Mouse (Mus musculus): ENCODE measurements around the gene Satb1. TPM values are rescaled to one million over a fixed set of nuclear protein-coding genes. Genes with fewer than 3 reads are reported as not detected.

Satb1 gene
- 17.9 and 19.7 TPM in 2 replicates for polyA plus RNA-seq (2016; fragmentation: Nextera tagmentation; extraction: Ambion mirVana)

DNA sequence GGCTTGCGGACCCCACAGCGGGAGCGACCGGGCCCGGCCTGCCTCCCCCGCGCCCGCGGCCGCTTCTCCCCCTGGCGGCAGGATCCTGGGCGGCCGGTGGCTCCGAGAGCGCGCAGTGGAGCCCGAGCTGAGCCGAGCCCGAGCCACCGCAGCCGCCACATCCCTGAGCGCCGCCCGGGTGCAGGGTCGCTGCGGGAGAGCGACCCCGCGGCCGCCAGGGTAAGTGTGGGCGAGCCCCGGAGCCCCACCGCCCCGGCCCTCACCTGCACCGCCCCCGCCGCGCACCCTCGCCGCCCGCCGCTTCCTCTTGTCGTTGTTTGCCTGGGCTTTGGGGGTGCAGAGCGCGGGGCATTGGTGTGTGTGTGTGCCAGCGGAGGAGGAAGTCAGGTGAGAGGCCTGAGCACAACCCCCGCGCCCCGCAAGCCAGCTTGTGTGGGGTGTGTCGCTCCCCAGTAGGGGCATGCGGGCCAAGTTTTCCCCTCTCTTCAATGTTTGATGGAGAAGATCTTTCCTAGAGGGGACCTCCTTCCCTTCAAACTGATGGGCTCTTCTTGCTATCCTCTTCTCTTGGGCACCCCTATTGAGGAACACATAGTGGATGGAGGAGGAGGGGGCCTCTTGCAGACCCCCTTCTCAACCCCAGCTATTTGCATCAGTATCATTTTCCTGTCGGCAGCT, at the start of gene Satb1:
TSS of gene Satb1 (minus strand) at position 391 of the 678 bp plus-strand sequence.
- peak within 1 kb of the TSS; percentile 74 for H3K4me3 ChIP-seq
- peak; percentile 63 for DNase-seq (ENCODE audit: extremely low spot score, low spot score)
- H3K27ac ChIP-seq = peak within 1 kb of the TSS; percentile 86
- H3K27me3 ChIP-seq (ENCODE audit: poor library complexity, severe bottlenecking) = peaks cover 79% of the 10 kb centered on the region
- WGBS = under 1% methylated on average over 52 of the region's 52 CpGs
- H3K36me3 ChIP-seq (replicated peaks) = no peaks in the 10 kb centered on the region
- H3K4me1 ChIP-seq = peaks cover 24% of the 10 kb centered on the region
- H3K9me3 ChIP-seq = no peaks in the 10 kb centered on the region

DNA sequence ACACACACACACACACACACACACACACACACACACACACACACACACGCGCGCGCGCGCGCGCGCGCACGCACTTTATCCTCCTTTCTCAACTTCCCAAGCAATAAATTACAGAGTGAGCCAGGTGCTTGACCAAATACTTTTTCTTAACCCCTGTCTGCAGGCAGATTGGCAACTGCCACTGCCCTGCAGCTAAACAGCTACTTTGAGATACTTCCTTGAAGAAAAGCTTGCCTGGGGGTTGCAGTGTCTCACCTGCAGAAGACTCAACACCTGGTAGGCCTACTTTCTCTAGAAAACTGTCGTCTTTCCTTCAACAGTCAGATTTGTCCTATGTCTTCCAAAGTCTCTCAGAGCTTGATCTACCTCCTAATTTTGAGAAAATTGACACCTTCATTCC, 49.5 kb upstream of the Satb1 start:
- Histone ChIP-seq H3K27ac (no peak overlapping the region), H3K36me3 (replicated peaks) (no peaks in the 10 kb centered on the region), H3K4me3 (no peak overlapping the region), H3K4me1 (peaks cover 10% of the 10 kb centered on the region), H3K9me3 (no peaks in the 10 kb centered on the region), H3K27me3 (ENCODE audit: poor library complexity, severe bottlenecking) (no peaks in the 10 kb centered on the region)
- 89% methylated on average over 12 of the region's 12 CpGs for WGBS
- no peak for DNase-seq (ENCODE audit: extremely low spot score, low spot score)

DNA sequence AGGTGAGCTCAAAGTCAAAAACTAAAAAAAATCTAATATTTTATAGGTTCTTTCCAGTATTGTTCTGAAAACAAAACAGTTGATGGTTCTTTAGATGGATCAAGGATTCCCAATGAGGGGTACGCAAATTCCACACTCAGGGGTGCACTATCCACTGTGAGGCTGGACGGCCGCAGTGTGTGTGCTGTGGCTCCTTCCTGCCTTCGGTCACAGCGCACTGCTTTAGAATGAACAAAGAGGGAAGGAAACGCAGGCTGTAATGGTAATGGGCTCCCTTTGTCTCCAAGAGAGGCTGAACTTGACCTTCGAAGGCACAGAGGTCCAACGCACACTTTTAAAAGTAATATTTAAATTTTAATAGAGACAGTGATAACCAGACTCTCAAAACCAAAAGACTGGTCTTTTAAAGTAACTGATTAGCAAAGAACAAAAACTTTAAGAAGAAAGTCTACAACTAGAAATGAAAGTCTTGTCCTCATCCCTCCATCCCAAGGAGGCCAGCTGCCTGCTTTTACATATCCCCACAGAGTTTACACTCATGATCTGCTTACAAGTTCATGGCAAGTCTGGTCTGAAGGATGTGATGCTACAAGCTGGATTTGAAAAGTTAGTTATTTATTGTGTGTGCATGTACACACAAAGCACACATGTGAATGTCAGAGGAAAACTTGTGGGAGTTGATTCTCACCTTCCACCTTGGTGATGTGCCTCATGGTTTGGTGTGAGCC, 48.0 kb upstream of the Satb1 start:
- Histone ChIP-seq H3K27ac (no peak overlapping the region), H3K27me3 (ENCODE audit: poor library complexity, severe bottlenecking) (no peaks in the 10 kb centered on the region), H3K36me3 (replicated peaks) (no peaks in the 10 kb centered on the region), H3K9me3 (no peaks in the 10 kb centered on the region), H3K4me3 (no peak overlapping the region), H3K4me1 (peaks cover 10% of the 10 kb centered on the region)
- DNase-seq (ENCODE audit: extremely low spot score, low spot score) = no peak
- WGBS = 75% methylated on average over 8 of the region's 8 CpGs

DNA sequence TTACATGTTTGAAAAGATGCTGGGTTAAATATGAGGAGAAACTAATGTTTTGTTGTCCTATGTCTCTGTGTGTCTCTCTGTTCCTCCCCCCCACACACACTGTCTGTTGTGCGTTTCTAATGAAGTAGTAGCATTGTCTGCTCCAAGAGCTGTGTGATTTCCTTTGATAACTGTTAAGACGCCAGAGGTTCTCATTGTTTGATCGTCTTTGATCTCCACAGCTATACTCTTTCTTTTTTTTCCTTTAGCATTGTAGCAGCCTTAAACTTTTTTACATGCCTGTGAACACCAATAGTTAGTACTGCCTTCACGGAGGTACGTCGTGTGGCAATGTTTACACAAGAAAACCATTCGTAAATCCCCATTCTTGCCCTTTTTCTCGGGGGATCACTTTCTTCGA, 47.1 kb upstream of the Satb1 start:
- Histone ChIP-seq H3K27me3 (ENCODE audit: poor library complexity, severe bottlenecking) (no peaks in the 10 kb centered on the region), H3K27ac (no peak overlapping the region), H3K36me3 (replicated peaks) (no peaks in the 10 kb centered on the region), H3K4me1 (peaks cover 10% of the 10 kb centered on the region), H3K9me3 (no peaks in the 10 kb centered on the region), H3K4me3 (no peak overlapping the region)
- 37% methylated on average over 9 of the region's 9 CpGs for WGBS
- DNase-seq (ENCODE audit: extremely low spot score, low spot score) = no peak

DNA sequence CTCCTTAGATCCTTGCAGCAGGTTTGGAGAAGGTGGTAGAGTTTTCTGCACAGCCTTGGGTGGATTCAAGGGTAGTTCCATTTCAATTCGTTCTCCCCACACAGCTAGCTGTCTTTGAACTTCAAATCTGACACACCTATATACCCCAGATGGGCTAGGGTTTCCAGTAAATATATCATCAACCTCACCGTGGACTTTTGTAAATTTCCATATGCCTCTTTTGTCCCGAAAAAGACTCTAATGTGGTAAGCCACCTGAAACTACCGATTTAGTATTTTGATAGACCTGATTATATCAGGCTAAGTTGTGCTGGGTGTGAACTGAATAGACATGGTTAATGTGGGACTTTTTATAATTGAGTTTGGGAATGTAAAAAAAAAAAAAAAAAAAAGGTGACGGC, 46.6 kb upstream of the Satb1 start:
- H3K36me3 ChIP-seq (replicated peaks) = no peaks in the 10 kb centered on the region
- no peak for DNase-seq (ENCODE audit: extremely low spot score, low spot score)
- peaks cover 10% of the 10 kb centered on the region for H3K4me1 ChIP-seq
- 93% methylated on average over 5 of the region's 5 CpGs for WGBS
- no peaks in the 10 kb centered on the region for H3K27me3 ChIP-seq (ENCODE audit: poor library complexity, severe bottlenecking)
- no peaks in the 10 kb centered on the region for H3K9me3 ChIP-seq
- no peak overlapping the region for H3K27ac ChIP-seq
- H3K4me3 ChIP-seq = no peak overlapping the region

DNA sequence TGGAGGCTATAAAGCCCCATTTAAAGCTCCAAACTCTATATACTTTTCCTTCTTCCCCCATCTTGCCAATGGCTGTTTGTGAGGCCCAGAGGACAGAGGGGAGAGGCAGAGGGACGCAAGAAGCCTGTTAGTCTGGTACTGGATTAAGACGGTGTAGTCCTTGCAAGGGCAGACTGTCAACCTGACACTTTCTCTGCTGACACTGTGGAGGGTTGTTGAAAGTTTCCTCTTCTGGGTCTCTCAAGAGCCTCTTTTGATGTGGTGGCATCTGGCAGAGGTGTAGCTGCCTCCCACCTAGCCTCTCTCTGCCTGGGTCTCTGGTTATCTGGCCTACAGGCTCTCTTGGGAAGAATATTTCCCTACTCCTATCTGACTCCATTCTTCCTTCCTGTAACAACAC, 46.1 kb upstream of the Satb1 start:
- Histone ChIP-seq H3K27ac (no peak overlapping the region), H3K4me3 (no peak overlapping the region), H3K27me3 (ENCODE audit: poor library complexity, severe bottlenecking) (no peaks in the 10 kb centered on the region), H3K36me3 (replicated peaks) (no peaks in the 10 kb centered on the region), H3K9me3 (no peaks in the 10 kb centered on the region), H3K4me1 (peaks cover 10% of the 10 kb centered on the region)
- WGBS = 98% methylated on average over 2 of the region's 2 CpGs
- no peak for DNase-seq (ENCODE audit: extremely low spot score, low spot score)

DNA sequence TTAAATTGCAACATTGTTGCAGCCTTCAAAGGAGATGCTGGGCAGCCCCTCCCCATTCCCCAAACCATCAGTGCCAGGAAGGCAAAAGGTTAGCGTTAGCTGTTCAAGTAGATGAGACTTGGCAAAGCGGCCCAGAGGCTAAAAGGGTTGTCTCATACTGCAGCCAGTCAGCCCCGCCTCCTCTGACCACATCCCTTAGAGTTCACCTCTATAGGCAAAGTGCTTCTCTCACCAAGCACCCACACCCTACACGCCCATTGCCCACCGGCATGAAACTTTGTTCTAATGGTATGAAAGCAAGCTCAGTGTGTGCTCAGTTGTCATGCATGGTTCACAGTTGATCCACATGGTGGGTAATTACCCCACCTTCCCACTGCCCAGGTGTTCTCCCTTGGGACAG, 43.4 kb upstream of the Satb1 start:
- Histone ChIP-seq H3K4me1 (peaks cover 10% of the 10 kb centered on the region), H3K36me3 (replicated peaks) (no peaks in the 10 kb centered on the region), H3K27me3 (ENCODE audit: poor library complexity, severe bottlenecking) (no peaks in the 10 kb centered on the region), H3K4me3 (no peak overlapping the region), H3K27ac (no peak overlapping the region), H3K9me3 (no peaks in the 10 kb centered on the region)
- DNase-seq (ENCODE audit: extremely low spot score, low spot score) = no peak
- WGBS = 89% methylated on average over 5 of the region's 5 CpGs

DNA sequence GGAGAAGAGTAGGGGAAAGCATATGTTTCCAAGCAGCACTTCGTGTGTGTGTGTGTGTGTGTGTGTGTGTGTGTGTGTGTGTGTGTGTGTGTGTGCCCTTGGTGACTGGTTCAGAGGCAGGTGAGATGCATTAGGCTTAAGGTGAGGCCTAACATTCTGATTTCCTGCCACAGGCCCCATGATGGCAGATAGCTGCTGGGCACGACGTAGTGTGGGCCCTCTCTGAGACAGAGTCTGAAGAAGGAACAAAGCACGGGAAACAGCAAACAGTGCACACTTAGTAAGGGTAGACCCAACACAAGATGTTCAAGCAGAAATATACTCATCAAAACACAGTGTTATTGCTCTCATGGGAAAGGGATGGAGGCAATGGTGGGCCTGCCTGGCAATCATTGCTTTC, 24.5 kb upstream of the Satb1 start:
- no peaks in the 10 kb centered on the region for H3K36me3 ChIP-seq (replicated peaks)
- no peak overlapping the region for H3K4me3 ChIP-seq
- 85% methylated on average over 4 of the region's 4 CpGs for WGBS
- no peak for DNase-seq (ENCODE audit: extremely low spot score, low spot score)
- no peaks in the 10 kb centered on the region for H3K4me1 ChIP-seq
- H3K27ac ChIP-seq = no peak overlapping the region
- H3K9me3 ChIP-seq = no peaks in the 10 kb centered on the region
- no peaks in the 10 kb centered on the region for H3K27me3 ChIP-seq (ENCODE audit: poor library complexity, severe bottlenecking)

DNA sequence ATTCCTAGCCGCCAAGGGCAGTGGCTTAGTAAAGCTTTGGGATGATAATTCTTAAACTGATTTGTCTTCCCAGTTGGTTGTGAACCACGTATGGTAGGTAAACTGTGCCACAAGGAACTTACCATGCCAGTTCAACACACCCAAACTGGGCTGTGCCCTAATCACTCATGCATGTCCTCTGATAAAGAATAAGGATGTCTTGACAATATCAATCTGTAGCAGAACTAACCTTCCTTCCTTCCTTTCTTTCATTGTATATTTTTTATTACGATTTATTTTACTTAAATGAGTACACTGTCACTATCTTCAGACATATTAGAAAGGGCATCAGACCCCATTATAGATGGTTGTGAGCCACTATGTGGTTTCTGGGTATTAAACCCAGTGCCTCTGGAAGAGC, 23.2 kb upstream of the Satb1 start:
- Histone ChIP-seq H3K4me3 (no peak overlapping the region), H3K36me3 (replicated peaks) (no peaks in the 10 kb centered on the region), H3K9me3 (no peaks in the 10 kb centered on the region), H3K27me3 (ENCODE audit: poor library complexity, severe bottlenecking) (no peaks in the 10 kb centered on the region), H3K27ac (no peak overlapping the region), H3K4me1 (no peaks in the 10 kb centered on the region)
- WGBS = 89% methylated on average over 3 of the region's 3 CpGs
- no peak for DNase-seq (ENCODE audit: extremely low spot score, low spot score)

DNA sequence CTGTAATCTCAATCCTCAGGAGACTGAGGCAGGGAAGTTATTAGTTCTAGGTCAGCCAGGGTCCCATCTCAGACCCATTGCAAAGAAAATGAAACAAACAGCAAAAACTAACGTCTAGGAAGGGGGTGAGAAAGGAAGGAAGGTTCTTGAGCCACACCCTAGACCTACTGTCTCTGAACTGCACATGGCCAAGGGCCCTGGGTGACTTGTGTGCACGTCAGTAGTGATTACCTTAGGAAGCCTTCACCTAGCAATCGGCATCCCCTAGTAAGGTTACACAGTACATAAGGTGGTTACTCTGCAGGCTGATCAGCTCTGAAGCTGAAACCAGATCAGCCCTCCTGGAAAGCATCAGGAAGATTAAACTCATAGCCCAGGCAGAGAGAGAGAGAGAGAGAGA, 22.2 kb upstream of the Satb1 start:
- 84% methylated on average over 3 of the region's 3 CpGs for WGBS
- H3K27ac ChIP-seq = no peak overlapping the region
- DNase-seq (ENCODE audit: extremely low spot score, low spot score) = no peak
- no peaks in the 10 kb centered on the region for H3K4me1 ChIP-seq
- H3K9me3 ChIP-seq = no peaks in the 10 kb centered on the region
- H3K27me3 ChIP-seq (ENCODE audit: poor library complexity, severe bottlenecking) = no peaks in the 10 kb centered on the region
- no peak overlapping the region for H3K4me3 ChIP-seq
- no peaks in the 10 kb centered on the region for H3K36me3 ChIP-seq (replicated peaks)

DNA sequence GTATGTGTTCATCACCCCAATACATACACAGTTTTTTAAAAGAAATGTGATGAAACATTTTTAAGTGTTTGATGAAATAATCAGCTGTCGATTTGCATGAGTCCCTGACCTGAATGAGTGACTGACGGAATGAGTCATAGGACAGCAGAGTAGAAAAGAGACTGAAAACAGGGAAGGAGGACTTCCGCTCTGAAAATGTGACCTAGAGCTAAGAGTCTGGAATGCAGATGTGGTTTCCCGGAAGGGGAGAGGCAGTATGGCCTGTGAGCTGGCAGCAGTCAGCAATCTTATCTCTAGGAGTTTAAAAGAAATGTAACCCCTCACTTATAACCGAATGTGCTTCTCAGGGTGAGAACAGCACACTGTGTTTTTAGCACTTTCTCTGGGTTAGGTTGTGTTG, 20.9 kb upstream of the Satb1 start:
- Histone ChIP-seq H3K4me1 (no peaks in the 10 kb centered on the region), H3K9me3 (no peaks in the 10 kb centered on the region), H3K36me3 (replicated peaks) (no peaks in the 10 kb centered on the region), H3K4me3 (no peak overlapping the region), H3K27me3 (ENCODE audit: poor library complexity, severe bottlenecking) (no peaks in the 10 kb centered on the region), H3K27ac (no peak overlapping the region)
- DNase-seq (ENCODE audit: extremely low spot score, low spot score) = no peak
- 91% methylated on average over 5 of the region's 5 CpGs for WGBS

DNA sequence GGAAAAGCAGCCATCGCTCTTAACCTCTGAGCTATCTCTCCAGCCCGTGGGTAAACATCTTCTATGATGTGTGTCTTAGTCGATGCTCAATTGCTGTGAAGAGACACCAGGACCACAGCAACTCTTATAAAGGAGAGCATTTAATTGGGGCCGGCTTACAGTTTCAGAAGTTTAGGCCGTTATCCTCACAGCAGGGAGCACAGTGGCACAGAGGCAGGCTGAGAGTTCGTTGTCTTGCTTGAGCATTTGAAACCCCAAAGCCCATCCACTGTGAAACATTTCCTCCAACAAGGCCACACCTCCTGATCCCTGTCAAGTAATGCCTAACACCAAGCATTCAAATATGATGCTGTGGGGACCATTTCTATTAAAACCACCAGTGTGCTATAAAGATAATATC, 7.5 kb upstream of the Satb1 start:
- Histone ChIP-seq H3K9me3 (no peaks in the 10 kb centered on the region), H3K27me3 (ENCODE audit: poor library complexity, severe bottlenecking) (peaks cover 7% of the 10 kb centered on the region), H3K4me1 (no peaks in the 10 kb centered on the region), H3K4me3 (no peak overlapping the region), H3K36me3 (replicated peaks) (no peaks in the 10 kb centered on the region), H3K27ac (no peak overlapping the region)
- no peak for DNase-seq (ENCODE audit: extremely low spot score, low spot score)
- WGBS = 58% methylated on average over 6 of the region's 6 CpGs

DNA sequence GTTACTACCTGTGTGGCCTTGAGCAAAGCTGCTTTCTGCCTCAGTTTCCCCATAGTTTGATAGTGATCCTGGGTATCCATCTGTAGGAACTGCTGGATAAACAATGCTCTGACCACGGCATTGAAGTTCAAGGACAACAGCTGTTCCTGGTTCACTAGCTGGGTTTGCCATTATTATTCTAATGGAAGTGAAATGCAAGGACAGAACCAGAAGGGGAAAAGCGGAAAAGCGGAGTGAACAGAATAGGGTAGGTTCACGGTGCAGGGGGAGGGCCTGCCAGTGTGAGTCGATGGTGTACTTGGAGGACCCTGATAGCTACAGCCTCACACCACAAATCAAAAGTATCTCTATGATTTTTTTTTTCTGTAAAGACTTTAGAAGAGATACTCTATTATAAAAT, 6.4 kb upstream of the Satb1 start:
- no peaks in the 10 kb centered on the region for H3K36me3 ChIP-seq (replicated peaks)
- H3K27me3 ChIP-seq (ENCODE audit: poor library complexity, severe bottlenecking) = peaks cover 18% of the 10 kb centered on the region
- WGBS = 91% methylated on average over 5 of the region's 5 CpGs
- no peak overlapping the region for H3K4me3 ChIP-seq
- no peak for DNase-seq (ENCODE audit: extremely low spot score, low spot score)
- H3K27ac ChIP-seq = no peak overlapping the region
- H3K9me3 ChIP-seq = no peaks in the 10 kb centered on the region
- no peaks in the 10 kb centered on the region for H3K4me1 ChIP-seq
